Mouse (Mus musculus) heart, adult 2 months (tissue): ENCODE data around the gene Sdccag8. TPM values are rescaled to one million over a fixed set of nuclear protein-coding genes. Genes with fewer than 3 reads are reported as not detected.

Source experiments
- DNase-seq, 2 experiments: peaks; one replicate each; pipeline ENCODE4 v3.0.0; 2021
- H3K27ac ChIP-seq: fragments of 200-600 bp; 2 replicates; pipeline ENCODE4 v1.8.1; 2022
- H3K27me3 ChIP-seq: fragments of 200-500 bp; 2 replicates; pipeline ENCODE4 v1.6.1; 2012; ENCODE audit warnings: mild to moderate bottlenecking, low read length, inconsistent platforms, mixed read lengths; ENCODE audit not compliant: control insufficient read depth, insufficient read depth
- H3K36me3 ChIP-seq: fragments of 200-500 bp; 2 replicates; pipeline ENCODE4 v1.6.1; 2012; ENCODE audit warnings: low read length, inconsistent platforms; ENCODE audit not compliant: control insufficient read depth, insufficient read depth
- H3K4me1 ChIP-seq: fragments of 200-500 bp; 2 replicates; pipeline ENCODE4 v1.6.1; 2011; ENCODE audit warnings: low read length; ENCODE audit not compliant: control insufficient read depth, insufficient read depth
- H3K4me3 ChIP-seq: fragments of 200-600 bp; 2 replicates; pipeline ENCODE4 v1.8.1; 2022
- H3K79me2 ChIP-seq: fragments of 200-500 bp; replicated peaks from 2 replicates; pipeline ENCODE4 v1.6.1; 2012; ENCODE audit warnings: mild to moderate bottlenecking, inconsistent platforms, low read length, moderate library complexity, mixed read lengths; ENCODE audit not compliant: control insufficient read depth, insufficient read depth
- H3K9ac ChIP-seq: fragments of 200-500 bp; 2 replicates; pipeline ENCODE4 v1.6.1; 2012; ENCODE audit warnings: low read depth, mild to moderate bottlenecking, control low read depth, inconsistent platforms, low read length, mixed read lengths
- CTCF ChIP-seq: fragments of 200-600 bp; IDR thresholded peaks from 2 replicates; pipeline ENCODE4 v1.8.1; 2022; ENCODE audit warnings: antibody characterized with exemption, mild to moderate bottlenecking, moderate library complexity
- EP300 ChIP-seq: fragments of 200-500 bp; IDR thresholded peaks from 2 replicates; pipeline ENCODE4 v1.6.1; 2011; ENCODE audit warnings: low read depth, low read length, control low read depth; ENCODE audit not compliant: insufficient read depth
- POLR2A ChIP-seq: fragments of 200-500 bp; IDR thresholded peaks from 2 replicates; pipeline ENCODE4 v1.6.1; 2011; ENCODE audit warnings: mild to moderate bottlenecking, low read depth, low read length, control low read depth; ENCODE audit not compliant: insufficient read depth
- WGBS: fragments of 180-500 bp; shearing (Covaris S2); methylation state at CpG from one replicate; pipeline ENCODE4 v1.1.7; 2018; 5-methylcytosine and 5-hydroxymethylcytosine counted together
- intact Hi-C: fragments of 180-260 bp; cut with DNase I; formaldehyde crosslinking; loops from one replicate; pipeline ENCODE4 v1.15.1; 2025
- microRNA-seq, 2 experiments: library from miRNA; unstranded; fragments of <30 nt; microRNA quantifications; one replicate each; pipeline ENCODE4 v1.2.0; 2021
- polyA plus RNA-seq: library from polyadenylated mRNA; depleted of rRNA; stranded (reverse); fragments of >200 nt; gene quantifications from 2 replicates; pipeline ENCODE4 v1.2.3, GENCODE M21; 2012; rRNA removed
- total RNA-seq, 2 experiments: library from RNA; stranded (reverse); gene quantifications; 2 replicates each; pipeline ENCODE4 v1.2.3; 2021

Sdccag8 gene
- total and polyA plus RNA-seq, 3 experiments: 2.6 to 4.6 (median 3.5) TPM

DNA sequence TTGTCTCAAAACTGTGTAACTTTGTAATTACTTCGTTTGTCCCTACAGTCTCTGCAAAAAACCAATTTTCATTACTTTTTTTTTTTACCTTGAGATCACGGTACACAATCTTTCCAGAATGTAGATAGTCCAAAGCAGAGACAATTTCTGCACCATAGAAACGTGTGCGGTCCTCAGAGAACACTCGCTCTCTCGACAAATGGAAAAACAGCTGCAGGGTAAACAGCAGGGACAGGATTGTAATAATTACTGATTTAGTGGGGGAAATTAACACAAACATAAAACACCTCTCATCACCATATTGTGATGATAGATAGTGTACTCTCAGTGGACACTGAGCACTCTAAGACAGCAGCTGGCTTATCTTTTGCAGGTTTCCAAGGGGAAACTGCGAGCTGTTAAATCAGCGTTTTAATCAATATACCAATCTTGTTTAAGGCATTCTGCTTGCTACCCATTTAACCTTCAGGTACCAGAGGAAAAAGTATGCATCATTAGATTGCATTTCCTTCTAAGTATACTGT lies 252.7 kb downstream of the Sdccag8 start:
- no peak for TF ChIP-seq EP300
- TF ChIP-seq CTCF: no peak
- TF ChIP-seq POLR2A: no peak
- WGBS: 87% methylated on average over 8 of the region's 8 CpGs
- no peaks in the 10 kb centered on the region; the same call in 1 of the 2 replicates for H3K36me3 ChIP-seq
- H3K4me1 ChIP-seq: no peaks in the 10 kb centered on the region
- no peaks in the 10 kb centered on the region for H3K79me2 ChIP-seq
- H3K4me3 ChIP-seq: no peak overlapping the region
- no peaks in the 10 kb centered on the region for H3K27me3 ChIP-seq
- H3K27ac ChIP-seq: no peak overlapping the region
- no peak for DNase-seq
- no peak overlapping the region for H3K9ac ChIP-seq
- intact Hi-C loops: no loop called here

DNA sequence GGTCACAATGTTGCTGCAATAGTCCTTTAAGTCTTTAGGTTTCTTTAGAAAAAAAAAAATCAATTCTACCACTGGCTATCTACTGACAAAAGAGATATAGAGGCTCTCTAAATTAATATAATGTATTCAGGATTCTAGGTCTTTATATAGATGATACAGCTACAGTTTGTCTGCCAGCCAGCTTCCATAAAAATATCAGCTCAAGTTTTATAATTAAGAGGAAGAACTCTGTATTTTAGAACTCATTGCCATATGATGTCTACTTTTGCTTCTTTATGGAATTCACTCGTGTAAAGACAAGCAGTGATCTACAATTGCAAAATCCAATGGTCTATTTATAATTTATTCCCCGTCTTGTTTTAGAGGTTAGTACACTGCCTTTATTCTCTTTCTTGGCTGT lies 254.7 kb downstream of the Sdccag8 start:
- Histone ChIP-seq H3K9ac (no peak overlapping the region), H3K79me2 (no peaks in the 10 kb centered on the region), H3K36me3 (no peaks in the 10 kb centered on the region; the same call in 1 of the 2 replicates), H3K27ac (no peak overlapping the region), H3K4me3 (no peak overlapping the region), H3K27me3 (no peaks in the 10 kb centered on the region), H3K4me1 (no peaks in the 10 kb centered on the region)
- no peak for TF ChIP-seq EP300
- TF ChIP-seq POLR2A: no peak
- no peak for TF ChIP-seq CTCF
- no peak for DNase-seq
- intact Hi-C loops: no loop called here
- WGBS: 82% methylated on average over 2 of the region's 2 CpGs

Small RNA genes lying within 50 kb of the gene (microRNA-seq; reads per million reads assigned to microRNA genes)
- gene Gm25993: 0 reads per million in 2 experiments
- gene Mir350: 217 to 294 reads per million in 2 experiments

Other genes starting within 250 kb of the Sdccag8 start
- 10 to 100 TPM; 17.8 to 22.9 TPM for gene Cep170, start 593 bp upstream of the Sdccag8 start, total RNA-seq
- 5.8 and 9.5 TPM in 2 replicates for gene Cep170, start 593 bp upstream of the Sdccag8 start, polyA plus RNA-seq